Mouse (Mus musculus) fibroblast of lung, adult 2 months (primary cell): ENCODE data around the gene Usp10.

ENCODE experiments used
- DNase-seq: peaks from one replicate; pipeline ENCODE4 v3.0.0-alpha.2; 2011; ENCODE audit warnings: low read depth

Gene Usp10

DNA sequence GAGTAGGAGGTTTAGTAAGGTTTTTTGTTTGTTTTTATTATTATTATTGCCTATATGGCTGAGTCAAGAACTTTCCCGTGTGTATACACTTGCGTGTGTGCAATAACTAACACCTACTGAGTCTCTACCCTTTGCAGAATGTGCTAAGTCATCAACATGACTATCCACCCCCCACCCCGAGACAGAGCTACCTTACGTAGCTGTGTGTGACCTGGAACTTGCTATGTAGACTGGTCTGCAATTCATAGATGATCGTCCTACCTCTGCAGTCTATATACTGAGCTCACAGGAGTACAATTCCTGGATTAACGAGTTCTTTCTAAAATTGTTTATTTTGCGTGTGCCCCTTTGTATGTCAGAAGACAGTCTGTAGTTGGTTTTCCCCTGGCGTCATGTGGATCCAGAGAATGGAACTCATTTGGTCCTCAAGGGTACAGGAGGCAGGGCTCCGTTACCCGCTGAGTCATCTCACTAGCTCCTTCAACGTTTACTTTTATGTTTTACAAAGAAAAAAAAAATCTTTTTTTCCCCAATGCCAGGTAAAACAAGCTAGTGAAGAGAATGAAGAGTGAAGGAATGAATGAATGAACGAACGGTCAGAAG lies at the start of gene Usp10:
TSS of gene Usp10 (plus strand) at position 417 of the 603 bp plus-strand sequence.
- DNase-seq = no peak

DNA sequence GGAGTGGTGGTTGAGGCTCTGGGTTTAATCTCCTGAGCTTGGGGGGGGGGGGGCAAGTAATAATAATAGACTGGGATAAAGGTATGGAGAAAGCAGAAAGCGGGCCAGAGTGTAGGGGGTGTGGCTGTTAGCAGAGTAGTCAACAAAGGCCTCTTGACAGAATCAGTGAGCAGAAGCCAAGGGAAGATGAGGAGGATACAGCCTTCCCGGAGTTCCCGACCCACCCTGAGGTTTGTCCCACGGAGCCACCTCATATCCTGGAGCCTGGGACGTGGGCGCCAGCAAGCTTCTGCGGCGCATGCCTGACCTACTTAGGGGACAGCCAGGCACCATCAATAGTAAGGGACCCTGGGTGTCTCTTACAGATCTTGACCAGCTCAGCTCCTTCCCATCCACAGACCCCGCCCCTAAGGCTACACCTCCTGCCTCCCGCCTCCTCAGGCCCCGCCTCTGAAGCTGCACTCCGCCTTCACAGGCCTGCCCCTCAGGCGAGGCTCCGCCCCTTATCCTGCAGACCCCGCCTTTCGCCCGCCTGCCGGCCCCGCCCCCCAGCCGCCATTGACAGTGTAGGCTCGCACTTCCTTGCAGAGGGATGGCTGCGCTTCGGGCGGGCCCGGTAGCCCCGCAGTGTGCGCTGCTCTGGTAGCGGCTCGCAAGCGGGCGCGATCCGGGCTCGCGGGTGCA lies 48.3 kb upstream of the Usp10 start, which contains the start of gene Klhl36:
TSS of gene Klhl36 (plus strand) at position 561 of the 684 bp plus-strand sequence.
- peak; percentile 74 for DNase-seq

DNA sequence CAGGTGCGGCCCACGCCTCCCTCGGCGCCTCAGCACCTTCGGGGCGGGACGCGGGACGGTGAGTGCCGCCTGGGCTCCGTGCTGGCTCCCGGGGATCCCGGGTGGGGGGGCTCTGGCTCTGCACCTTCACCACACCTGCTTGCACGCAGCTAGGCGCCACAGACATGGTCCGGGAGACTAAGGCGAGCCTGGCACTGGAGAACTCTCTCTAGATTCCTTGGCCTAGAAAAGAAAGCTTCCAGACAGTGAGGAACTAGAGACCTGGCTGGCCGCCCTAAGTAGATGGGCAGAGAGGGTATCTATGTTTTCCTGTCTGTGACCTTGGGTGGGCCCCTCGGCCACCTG lies 47.8 kb upstream of the Usp10 start:
- no peak for DNase-seq

DNA sequence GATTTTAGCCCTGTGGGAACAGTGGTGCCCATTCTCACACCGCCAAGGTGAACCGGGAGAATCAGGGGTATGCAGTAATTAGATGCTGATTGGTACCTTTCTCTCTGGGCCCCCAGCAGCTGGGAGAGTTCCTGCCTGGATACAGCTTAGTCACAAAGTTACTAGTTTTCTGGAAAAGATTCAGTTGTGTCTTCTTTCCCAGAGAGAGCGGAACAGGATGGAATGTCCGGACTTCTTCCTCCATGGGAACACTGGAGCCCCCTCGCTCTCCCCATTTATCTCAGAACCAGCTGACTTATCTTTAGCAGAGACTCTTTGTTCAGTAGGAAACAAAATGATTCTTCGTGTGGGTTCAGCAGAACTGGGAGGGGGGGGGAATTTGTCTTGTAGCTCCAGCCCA lies 47.4 kb upstream of the Usp10 start:
- DNase-seq = no peak

DNA sequence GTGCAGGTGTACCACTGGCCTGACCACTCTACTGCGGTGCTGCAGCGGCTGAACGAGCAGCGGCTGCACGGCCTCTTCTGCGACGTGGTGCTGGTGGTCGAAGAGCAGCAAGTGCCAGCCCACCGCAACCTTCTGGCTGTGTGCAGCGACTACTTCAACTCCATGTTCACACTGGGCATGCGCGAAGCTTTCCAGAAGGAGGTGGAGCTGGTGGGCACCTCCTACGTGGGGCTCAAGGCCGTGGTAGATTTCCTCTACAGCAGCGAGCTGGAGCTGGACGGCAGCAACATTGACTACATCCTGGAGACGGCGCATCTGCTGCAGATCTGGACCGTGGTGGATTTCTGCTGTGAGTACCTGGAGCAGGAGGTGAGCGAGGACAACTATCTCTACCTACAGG lies 40.5 kb upstream of the Usp10 start:
- no peak for DNase-seq

GRCm38 (mm10) chr8:119873181-119873580 lies 37.0 kb upstream of the Usp10 start:
- no peak for DNase-seq

GRCm38 (mm10) chr8:119881301-119881700 lies 28.9 kb upstream of the Usp10 start:
- no peak for DNase-seq

DNA sequence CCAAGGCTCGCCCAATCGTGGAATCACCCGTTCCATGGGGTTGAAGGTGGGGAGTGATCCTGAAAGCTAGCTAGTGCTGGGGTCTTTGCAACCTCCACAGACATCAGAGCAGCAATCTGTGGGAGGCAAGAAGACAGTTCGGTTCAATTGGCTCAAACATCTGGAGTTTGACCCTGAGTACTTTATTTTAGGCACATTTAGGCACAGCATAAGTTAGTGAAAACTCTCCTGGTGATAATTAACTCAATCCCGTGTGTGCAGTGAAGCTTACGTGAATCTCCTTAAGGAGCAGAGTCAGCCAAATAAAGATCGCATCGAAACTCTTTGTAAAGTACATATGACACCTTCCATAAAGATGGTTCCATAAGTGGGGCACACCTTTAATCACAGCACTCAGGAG lies 28.2 kb upstream of the Usp10 start:
- DNase-seq = no peak

GRCm38 (mm10) chr8:119883281-119883680 lies 26.9 kb upstream of the Usp10 start:
- no peak for DNase-seq

- peak; percentile 61 for DNase-seq
Observed at GRCm38 (mm10) chr8:119885612-119886011, 24.5 kb upstream of the Usp10 start.

DNA sequence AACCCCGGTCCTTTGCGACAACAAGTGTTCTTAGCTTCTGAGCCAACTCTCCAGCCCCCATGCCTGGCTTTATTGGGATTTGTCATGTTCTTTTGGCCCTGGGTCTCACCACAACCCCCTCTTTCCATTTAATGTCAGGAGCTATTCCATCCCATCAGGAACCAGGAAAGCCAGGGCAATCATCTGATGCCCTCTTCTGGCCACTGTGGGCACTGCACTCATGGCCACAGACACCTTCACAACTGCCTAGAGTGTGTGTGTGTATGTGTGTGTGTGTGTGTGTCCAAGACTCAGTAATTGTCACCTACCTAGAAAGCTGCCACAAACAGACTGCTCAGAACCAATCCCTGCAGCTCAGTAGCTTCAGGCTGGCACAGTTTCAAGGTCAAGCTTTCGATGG lies 23.0 kb upstream of the Usp10 start:
- DNase-seq = no peak

DNA sequence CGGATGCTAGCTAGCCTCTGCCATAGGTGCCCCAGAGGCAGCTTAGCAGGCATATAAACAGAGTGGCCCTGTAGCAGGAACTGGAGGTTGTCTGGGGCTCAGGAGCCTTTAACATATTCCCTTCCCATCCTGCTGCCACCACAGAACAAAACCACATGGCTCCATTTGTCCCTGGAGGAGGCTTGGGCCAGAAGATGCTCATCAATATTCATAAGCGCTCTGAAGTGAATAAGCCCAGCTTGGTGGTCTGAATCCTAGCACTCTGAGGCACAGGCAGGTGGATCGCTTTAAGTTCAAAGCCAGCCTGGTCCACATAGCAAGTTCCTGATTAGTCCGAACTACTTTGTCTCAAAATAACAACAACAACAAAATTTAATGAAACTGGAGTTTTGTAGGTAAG lies 22.1 kb upstream of the Usp10 start:
- no peak for DNase-seq

DNA sequence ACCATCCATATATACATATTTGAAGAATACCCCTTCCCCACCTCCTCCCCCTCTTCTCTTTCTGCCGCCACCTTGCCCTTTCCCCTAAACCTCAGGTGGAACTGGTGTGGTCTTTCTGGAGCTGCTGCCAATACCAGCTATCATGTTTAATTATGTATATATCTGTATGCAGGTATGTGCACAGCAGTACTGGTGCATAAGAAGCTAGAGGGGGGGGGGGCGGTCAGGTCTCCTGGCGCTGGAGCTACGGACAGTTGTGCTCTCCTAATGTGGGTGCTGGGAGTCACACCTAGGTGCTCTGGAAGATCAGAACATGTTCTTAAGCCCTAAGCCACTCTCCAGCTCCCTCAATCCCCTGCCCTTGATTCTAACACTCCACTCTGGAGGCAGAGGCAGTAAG lies 13.1 kb upstream of the Usp10 start:
- no peak for DNase-seq

- DNase-seq = no peak
Observed at GRCm38 (mm10) chr8:119897933-119898332, 12.2 kb upstream of the Usp10 start.

GRCm38 (mm10) chr8:119901349-119901748 lies 8.8 kb upstream of the Usp10 start:
- DNase-seq = no peak

DNA sequence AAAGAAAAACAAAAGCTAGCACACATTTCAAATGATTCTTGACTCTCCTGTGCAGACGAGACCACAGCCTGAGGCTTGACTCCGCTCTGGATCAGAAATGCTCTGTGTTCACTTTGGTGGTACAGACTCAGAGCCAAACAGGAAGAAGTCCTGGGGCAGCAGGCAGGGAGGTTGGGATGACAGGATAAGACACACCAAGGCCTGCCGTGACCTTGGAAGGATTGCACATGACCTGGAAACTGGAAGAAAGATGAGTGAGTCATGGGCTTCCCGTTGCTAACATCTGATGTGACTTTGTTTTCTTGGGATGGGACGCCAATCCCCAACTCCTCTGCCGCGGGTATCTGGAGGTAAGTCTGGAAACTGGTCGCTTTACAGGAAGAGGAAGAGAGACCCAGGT lies 8.2 kb upstream of the Usp10 start:
- DNase-seq = no peak

DNA sequence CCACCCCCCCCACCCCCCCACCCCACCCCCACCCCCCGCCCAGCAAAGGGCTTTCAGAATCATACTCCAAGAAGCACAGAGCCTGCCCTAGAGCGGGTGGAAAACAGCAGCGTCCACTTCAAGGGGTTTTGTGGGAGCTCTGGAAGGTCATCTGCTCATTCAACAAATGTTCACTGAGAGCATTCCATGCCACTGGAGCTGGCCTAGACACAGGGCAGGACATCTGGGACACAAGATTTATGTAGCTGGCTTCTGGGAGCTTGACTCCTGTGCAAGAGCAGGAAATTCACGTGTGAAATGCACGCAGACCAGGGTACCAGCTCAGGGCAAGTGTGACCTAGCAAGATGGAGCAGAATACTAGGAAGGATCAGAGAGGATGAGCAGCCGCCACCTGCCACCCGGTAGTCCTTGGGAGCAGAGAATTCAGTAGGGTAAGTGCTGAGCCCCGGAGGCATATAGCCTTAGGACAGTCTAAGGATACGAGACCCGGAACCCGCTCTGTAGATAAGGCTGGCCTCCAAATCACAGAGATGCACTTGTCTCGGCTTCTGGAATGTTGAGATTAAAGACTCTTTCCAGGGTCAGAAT lies 5.7 kb upstream of the Usp10 start:
- no peak for DNase-seq

DNA sequence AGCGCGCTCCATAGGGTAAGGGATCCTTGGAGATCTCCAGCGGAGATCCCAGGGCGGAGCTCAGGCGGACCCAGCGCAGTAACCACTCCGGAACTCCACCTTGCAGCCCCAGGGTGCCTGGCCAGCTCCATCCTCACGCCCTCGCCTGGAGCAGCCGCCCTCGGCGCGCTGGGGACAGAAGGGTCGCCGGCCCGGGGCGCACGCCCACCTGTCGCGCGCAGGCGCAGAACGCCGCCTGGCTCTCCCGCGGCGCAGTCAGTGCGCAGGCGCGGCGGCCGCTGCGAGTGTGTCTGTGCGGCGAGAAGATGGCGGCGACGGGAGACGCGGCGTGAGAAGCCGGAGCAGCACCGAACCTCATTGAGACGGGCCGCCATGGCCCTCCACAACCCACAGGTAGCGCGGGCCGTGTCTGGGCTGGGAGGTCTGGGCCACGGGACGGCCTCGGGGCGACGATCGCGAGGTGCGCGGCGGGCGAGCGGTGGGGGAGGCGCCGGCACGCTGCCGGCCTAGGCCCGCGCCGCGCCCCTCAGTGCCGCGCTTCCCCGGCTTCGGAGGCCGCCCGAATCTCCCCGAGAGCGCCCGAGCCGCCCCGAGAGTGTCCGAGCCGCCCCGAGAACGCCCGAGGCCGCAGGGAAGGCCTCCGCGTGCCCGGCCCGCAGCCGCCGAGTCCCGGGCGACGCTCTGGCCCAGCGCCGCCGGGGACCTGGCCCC lies 542 bp downstream of the Usp10 start, which contains the start of gene Gm20388:
TSS of gene Gm20388 (plus strand) at position 295 of the 711 bp plus-strand sequence.
- peak; percentile 44 for DNase-seq

DNA sequence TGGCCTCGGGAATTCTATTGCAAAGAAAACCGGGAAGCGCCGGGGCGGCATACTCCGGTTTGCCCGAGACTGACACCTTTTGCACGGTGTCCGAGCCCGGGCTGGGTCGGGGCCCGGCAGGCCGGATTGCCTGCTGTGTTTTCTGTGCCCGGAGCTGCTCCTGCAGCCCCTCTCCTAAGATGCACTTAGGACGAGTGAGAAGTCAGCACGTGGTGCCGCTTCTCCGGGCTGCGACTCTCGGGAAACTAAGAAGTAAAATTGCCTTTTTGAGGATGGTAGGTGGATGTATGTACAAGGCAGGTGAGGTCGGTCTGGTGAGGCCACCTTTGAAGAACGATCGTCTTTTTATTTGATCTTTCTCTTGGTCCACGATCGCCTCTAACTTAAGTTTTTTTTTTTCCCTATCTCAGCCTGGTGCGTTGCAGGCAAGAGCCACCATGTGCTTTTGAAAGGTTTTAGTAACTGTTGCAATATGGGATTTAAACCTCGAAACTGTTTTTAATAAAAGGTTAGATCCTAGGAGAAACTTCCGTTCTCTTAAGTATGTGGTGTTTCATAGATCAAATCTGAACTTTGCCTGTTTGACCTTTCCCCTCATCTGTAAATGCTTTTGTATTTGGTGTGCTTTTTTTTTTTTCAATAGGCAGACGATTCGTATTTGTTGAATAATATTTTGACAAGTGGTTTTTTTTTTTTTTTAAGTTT lies 1.2 kb downstream of the Usp10 start:
- no peak for DNase-seq

GRCm38 (mm10) chr8:119912643-119913042 lies 2.5 kb downstream of the Usp10 start:
- DNase-seq = no peak

DNA sequence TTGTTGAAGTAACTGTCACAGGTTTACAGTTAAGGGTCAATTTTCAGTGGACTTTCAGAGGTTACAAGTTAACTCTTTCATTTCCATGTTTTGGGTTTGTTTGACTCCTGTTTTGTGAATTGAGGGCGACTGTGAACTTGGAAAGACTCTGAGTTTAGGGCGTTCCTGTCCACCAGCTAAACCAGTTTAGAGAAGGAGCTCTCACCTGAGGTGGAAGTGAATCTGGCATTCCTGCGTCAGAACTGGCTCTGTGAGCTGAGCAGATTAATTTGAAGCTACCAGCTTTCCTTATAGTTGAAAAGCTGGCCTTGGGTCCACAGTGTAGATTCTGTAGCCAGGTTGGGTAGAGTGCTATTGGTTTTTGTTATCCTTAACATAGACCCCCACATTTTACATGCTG lies 3.0 kb downstream of the Usp10 start:
- no peak for DNase-seq

GRCm38 (mm10) chr8:119914161-119914560 lies 4.0 kb downstream of the Usp10 start:
- no peak for DNase-seq
